Mouse (Mus musculus): ENCODE measurements at regions not wholly inside any gene's neighbourhood (a gene's known extent, or its start where the extent isn't known, plus 50 kb on each side); places are given as distances from the start of the nearest gene placed in this dataset.

- DNase-seq (ENCODE audit: low read depth, low spot score), result peak; percentile 2
These were observed 692.4 kb downstream of the Gm9008 start for GRCm38 (mm10) chr6:75805223-75805622.

- no peak for DNase-seq (ENCODE audit: low read depth, low spot score)
These were observed 697.6 kb downstream of the Gm9008 start for GRCm38 (mm10) chr6:75799993-75800392.

DNA sequence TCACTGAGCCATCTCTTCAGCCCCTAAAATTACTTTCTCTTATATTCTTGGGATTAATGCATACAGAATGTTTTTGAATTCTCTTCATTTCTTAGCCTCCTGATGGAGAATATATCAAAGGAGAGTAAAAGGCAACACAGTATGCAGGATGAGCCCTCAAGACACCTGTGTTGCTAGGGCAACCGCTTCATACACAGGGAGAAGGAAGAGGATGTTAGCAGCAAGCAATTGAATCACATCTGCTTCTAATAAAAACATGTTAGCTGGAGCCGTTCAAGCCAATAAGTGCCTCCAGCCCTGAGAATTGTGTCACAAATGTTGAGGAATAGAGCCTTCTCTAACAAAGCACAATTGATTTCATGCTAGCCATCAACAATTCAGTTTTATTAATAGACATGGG lies 698.0 kb downstream of the Gm9008 start:
- no peak for DNase-seq (ENCODE audit: low read depth, low spot score)

- DNase-seq (ENCODE audit: low read depth, low spot score), result no peak
These were observed 714.9 kb downstream of the Gm9008 start for GRCm38 (mm10) chr6:75782680-75783079.

DNA sequence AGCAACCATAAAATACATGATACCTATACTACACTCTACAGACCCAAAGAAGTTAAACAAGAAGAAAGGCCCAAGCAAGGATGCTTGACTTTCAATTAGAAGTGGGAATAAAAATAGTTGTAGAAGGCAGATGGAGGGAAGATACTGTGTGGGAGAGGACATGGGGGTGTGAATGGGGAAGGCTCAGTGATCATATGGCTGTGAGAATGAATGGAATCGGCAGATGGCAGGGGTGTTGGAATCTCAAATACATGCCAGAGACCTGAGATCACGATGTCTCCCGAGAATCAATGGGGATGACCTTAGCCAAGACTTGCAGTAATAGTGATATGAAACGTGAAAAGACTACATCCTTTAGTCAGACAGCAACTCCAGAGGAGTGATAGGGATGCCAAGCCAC lies 734.5 kb downstream of the Gm9008 start:
- DNase-seq (ENCODE audit: low read depth, low spot score), result no peak

DNA sequence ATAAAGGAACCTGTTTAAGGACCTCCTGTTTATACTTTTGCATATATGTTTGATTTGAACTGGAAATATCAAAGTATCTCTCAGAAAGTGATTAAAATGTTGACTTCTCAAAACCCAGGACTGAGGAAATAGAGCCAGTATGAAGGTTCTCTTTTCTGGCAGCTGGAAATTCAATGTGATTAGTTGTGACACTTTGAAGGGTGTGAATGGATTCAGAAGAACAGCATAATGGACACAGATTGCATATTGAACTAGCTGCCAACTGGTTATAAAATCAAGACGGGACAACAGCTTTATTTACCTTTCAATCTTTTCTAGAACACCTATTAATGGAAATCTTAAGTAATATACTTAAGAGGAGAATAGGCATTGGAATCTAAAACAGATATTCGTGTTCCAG lies 741.4 kb downstream of the Gm9008 start:
- DNase-seq (ENCODE audit: low read depth, low spot score), result no peak
